Mouse (Mus musculus) heart, embryonic 15.5 days (tissue): ENCODE data around the gene Rnf149. TPM values are rescaled to one million over a fixed set of nuclear protein-coding genes. Genes with fewer than 3 reads are reported as not detected.
"Not testable (repeated sequence)": the region's sequence is repeated elsewhere in the genome, so short reads cannot be mapped to it uniquely, and the experiment has no call there.

ENCODE experiments used
- ATAC-seq: fragments of 200-750 bp; cut with Nextera tagmentation; replicated peaks from 2 replicates; pipeline ENCODE4 v1.8.0; 2017; ENCODE audit warnings: low read depth, moderate TSS enrichment; ENCODE audit not compliant: insufficient number of reproducible peaks, insufficient read depth, low FRiP score
- H3K27ac ChIP-seq: fragments of 300-500 bp; sonication (generic); 2 replicates; pipeline ENCODE4 v1.5.1; 2015; ENCODE audit warnings: mild to moderate bottlenecking, inconsistent platforms
- H3K27me3 ChIP-seq: fragments of 300-500 bp; sonication (generic); 2 replicates; pipeline ENCODE4 v1.6.1; 2015; ENCODE audit warnings: inconsistent platforms
- H3K36me3 ChIP-seq: fragments of 300-500 bp; sonication (generic); 2 replicates; pipeline ENCODE4 v1.6.1; 2015; ENCODE audit warnings: mild to moderate bottlenecking, inconsistent platforms
- H3K4me1 ChIP-seq: fragments of 300-500 bp; sonication (generic); replicated peaks from 2 replicates; pipeline ENCODE4 v1.6.1; 2015; ENCODE audit warnings: inconsistent platforms
- H3K4me2 ChIP-seq: fragments of 300-500 bp; sonication (generic); 2 replicates; pipeline ENCODE4 v1.6.1; 2015; ENCODE audit warnings: inconsistent platforms, mild to moderate bottlenecking, moderate library complexity
- H3K4me3 ChIP-seq: fragments of 300-500 bp; sonication (generic); 2 replicates; pipeline ENCODE4 v1.5.1; 2015; ENCODE audit warnings: mild to moderate bottlenecking, inconsistent platforms
- H3K9ac ChIP-seq: fragments of 300-500 bp; sonication (generic); 2 replicates; pipeline ENCODE4 v1.6.1; 2015; ENCODE audit warnings: mild to moderate bottlenecking, inconsistent platforms
- H3K9me3 ChIP-seq: fragments of 300-500 bp; sonication (generic); replicated peaks from 2 replicates; pipeline ENCODE4 v1.6.1; 2016; ENCODE audit warnings: inconsistent platforms
- WGBS: fragments of 180-500 bp; shearing (Covaris S2); methylation state at CpG from one replicate; pipeline ENCODE4 v1.1.7; 2015; ENCODE audit warnings: mixed read lengths; 5-methylcytosine and 5-hydroxymethylcytosine counted together
- polyA plus RNA-seq: library from polyadenylated mRNA; unstranded; fragments of >200 nt; fragmentation: Nextera tagmentation; extraction: Ambion mirVana; gene quantifications from 2 replicates; pipeline ENCODE4 v1.2.1, GENCODE M21; 2015

Gene Rnf149
- polyA plus RNA-seq, 1 experiment from 2014 or later = 11.6 TPM

GRCm38 (mm10) chr1:39598726-39599125 lies 21.5 kb upstream of the Rnf149 start:
- WGBS = 60% methylated on average over 11 of the region's 11 CpGs
- no peaks in the 10 kb centered on the region for H3K27me3 ChIP-seq
- H3K4me2 ChIP-seq = no peak overlapping the region
- ATAC-seq = no peak
- H3K9ac ChIP-seq = no peak overlapping the region
- H3K36me3 ChIP-seq = no peaks in the 10 kb centered on the region
- no peaks in the 10 kb centered on the region for H3K9me3 ChIP-seq
- peaks cover 4% of the 10 kb centered on the region; the same call in 1 of the 2 replicates for H3K4me1 ChIP-seq
- no peak overlapping the region for H3K27ac ChIP-seq
- H3K4me3 ChIP-seq = no peak overlapping the region

- not testable (repeated sequence) for H3K36me3 ChIP-seq, H3K9ac ChIP-seq, H3K9me3 ChIP-seq, H3K27ac ChIP-seq, H3K4me3 ChIP-seq, H3K27me3 ChIP-seq, ATAC-seq, H3K4me2 ChIP-seq, H3K4me1 ChIP-seq
- WGBS = 90% methylated on average over 9 of the region's 9 CpGs
Observed at GRCm38 (mm10) chr1:39597135-39597534, 19.9 kb upstream of the Rnf149 start.

- Histone ChIP-seq H3K9me3 (no peaks in the 10 kb centered on the region), H3K4me3 (no peak overlapping the region), H3K4me1 (peaks cover 3% of the 10 kb centered on the region; the same call in 1 of the 2 replicates), H3K4me2 (no peak overlapping the region), H3K9ac (no peak overlapping the region), H3K36me3 (no peaks in the 10 kb centered on the region), H3K27me3 (no peaks in the 10 kb centered on the region), H3K27ac (no peak overlapping the region)
- no peak for ATAC-seq
- WGBS = 77% methylated on average over 10 of the region's 10 CpGs
Observed at GRCm38 (mm10) chr1:39593836-39594235, 16.6 kb upstream of the Rnf149 start.

GRCm38 (mm10) chr1:39592090-39592489 lies 14.9 kb upstream of the Rnf149 start:
- no peaks in the 10 kb centered on the region for H3K36me3 ChIP-seq
- H3K4me3 ChIP-seq = no peak overlapping the region
- no peak overlapping the region for H3K9ac ChIP-seq
- H3K4me2 ChIP-seq = no peak overlapping the region
- H3K27ac ChIP-seq = no peak overlapping the region
- ATAC-seq = no peak
- H3K4me1 ChIP-seq = no peaks in the 10 kb centered on the region
- H3K9me3 ChIP-seq = no peaks in the 10 kb centered on the region
- no peaks in the 10 kb centered on the region for H3K27me3 ChIP-seq
- WGBS = 72% methylated on average over 4 of the region's 4 CpGs

- H3K36me3 ChIP-seq, H3K9ac ChIP-seq, H3K9me3 ChIP-seq, H3K4me3 ChIP-seq, H3K4me2 ChIP-seq, ATAC-seq, H3K4me1 ChIP-seq, H3K27me3 ChIP-seq, H3K27ac ChIP-seq: not testable (repeated sequence)
- 53% methylated on average over 1 of the region's 1 CpGs for WGBS
Observed at GRCm38 (mm10) chr1:39591557-39591956, 14.4 kb upstream of the Rnf149 start.

GRCm38 (mm10) chr1:39590193-39590592 lies 13.0 kb upstream of the Rnf149 start:
- Histone ChIP-seq H3K36me3 (no peaks in the 10 kb centered on the region), H3K27ac (no peak overlapping the region), H3K9ac (no peak overlapping the region), H3K4me3 (no peak overlapping the region), H3K4me2 (no peak overlapping the region), H3K27me3 (no peaks in the 10 kb centered on the region), H3K4me1 (no peaks in the 10 kb centered on the region), H3K9me3 (no peaks in the 10 kb centered on the region)
- WGBS = 73% methylated on average over 5 of the region's 5 CpGs
- no peak for ATAC-seq

- 81% methylated on average over 9 of the region's 9 CpGs for WGBS
- H3K9me3 ChIP-seq = no peaks in the 10 kb centered on the region
- no peak for ATAC-seq
Observed at GRCm38 (mm10) chr1:39585416-39585815, 8.2 kb upstream of the Rnf149 start.

GRCm38 (mm10) chr1:39583173-39583572 lies 6.0 kb upstream of the Rnf149 start:
- no peak overlapping the region for H3K9ac ChIP-seq
- no peak for ATAC-seq
- no peaks in the 10 kb centered on the region for H3K4me1 ChIP-seq
- H3K27me3 ChIP-seq = no peaks in the 10 kb centered on the region
- no peak overlapping the region for H3K27ac ChIP-seq
- WGBS = 82% methylated on average over 9 of the region's 9 CpGs
- H3K9me3 ChIP-seq = no peaks in the 10 kb centered on the region
- no peak overlapping the region for H3K4me3 ChIP-seq
- no peaks in the 10 kb centered on the region for H3K36me3 ChIP-seq
- no peak overlapping the region for H3K4me2 ChIP-seq

More at GRCm38 (mm10) chr1:39585416-39585815, 8.2 kb upstream of the Rnf149 start:
- no peak overlapping the region for H3K9ac ChIP-seq
- H3K4me1 ChIP-seq = no peaks in the 10 kb centered on the region
- H3K4me3 ChIP-seq = no peak overlapping the region
- H3K4me2 ChIP-seq = no peak overlapping the region
- H3K36me3 ChIP-seq = no peaks in the 10 kb centered on the region
- H3K27me3 ChIP-seq = no peaks in the 10 kb centered on the region
- H3K27ac ChIP-seq = no peak overlapping the region

GRCm38 (mm10) chr1:39581215-39581614 lies 4.0 kb upstream of the Rnf149 start:
- no peak overlapping the region for H3K9ac ChIP-seq
- no peaks in the 10 kb centered on the region for H3K36me3 ChIP-seq
- ATAC-seq = no peak
- 49% methylated on average over 2 of the region's 3 CpGs for WGBS
- no peak overlapping the region for H3K4me2 ChIP-seq
- H3K9me3 ChIP-seq = no peaks in the 10 kb centered on the region
- no peaks in the 10 kb centered on the region for H3K4me1 ChIP-seq
- no peak overlapping the region for H3K27ac ChIP-seq
- no peak overlapping the region for H3K4me3 ChIP-seq
- no peaks in the 10 kb centered on the region for H3K27me3 ChIP-seq

- 66% methylated on average over 6 of the region's 6 CpGs for WGBS
Observed at GRCm38 (mm10) chr1:39579139-39579538, 1.9 kb upstream of the Rnf149 start.

GRCm38 (mm10) chr1:39578446-39578845 lies 1.2 kb upstream of the Rnf149 start:
- WGBS = 82% methylated on average over 5 of the region's 5 CpGs
- Histone ChIP-seq H3K9ac (no peak overlapping the region), H3K4me3 (no peak overlapping the region), H3K36me3 (no peaks in the 10 kb centered on the region), H3K27me3 (no peaks in the 10 kb centered on the region), H3K9me3 (no peaks in the 10 kb centered on the region), H3K4me1 (peaks cover 17% of the 10 kb centered on the region), H3K27ac (no peak overlapping the region), H3K4me2 (no peak overlapping the region)
- ATAC-seq = no peak

More at GRCm38 (mm10) chr1:39579139-39579538, 1.9 kb upstream of the Rnf149 start:
- Histone ChIP-seq H3K4me2 (no peak overlapping the region), H3K36me3 (no peaks in the 10 kb centered on the region), H3K4me3 (no peak overlapping the region), H3K27ac (no peak overlapping the region), H3K4me1 (peaks cover 14% of the 10 kb centered on the region), H3K27me3 (no peaks in the 10 kb centered on the region), H3K9ac (no peak overlapping the region), H3K9me3 (no peaks in the 10 kb centered on the region)
- no peak for ATAC-seq

GRCm38 (mm10) chr1:39576431-39577243 lies 568 bp downstream of the Rnf149 start:
- WGBS = under 1% methylated on average over 88 of the region's 88 CpGs
- peak; percentile 69 for ATAC-seq
- peak overlapping the region; percentile 76 for H3K4me2 ChIP-seq
- H3K36me3 ChIP-seq = no peaks in the 10 kb centered on the region
- H3K9me3 ChIP-seq = no peaks in the 10 kb centered on the region
- peak overlapping the region; percentile 91 for H3K9ac ChIP-seq
- peak overlapping the region; percentile 78 for H3K4me3 ChIP-seq
- H3K27me3 ChIP-seq = no peaks in the 10 kb centered on the region
- H3K27ac ChIP-seq = peak overlapping the region; percentile 97
- peaks cover 22% of the 10 kb centered on the region for H3K4me1 ChIP-seq
